Mouse (Mus musculus) neural tube, embryonic 12.5 days (tissue): ENCODE data around the gene Exo1. TPM values are rescaled to one million over a fixed set of nuclear protein-coding genes. Genes with fewer than 3 reads are reported as not detected.
A peak's percentile ranks its signal among the peaks of the same experiment; 100 is the strongest.

ENCODE experiments used
- ATAC-seq: fragments of 200-750 bp; cut with Nextera tagmentation; 2 replicates; pipeline ENCODE4 v1.8.0; 2017; ENCODE audit warnings: low read depth, mild to moderate bottlenecking, moderate TSS enrichment, moderate library complexity; ENCODE audit not compliant: low FRiP score
- H3K27ac ChIP-seq: fragments of 300-500 bp; sonication (generic); 2 replicates; pipeline ENCODE4 v1.5.1; 2016
- H3K27me3 ChIP-seq: fragments of 300-500 bp; sonication (generic); replicated peaks from 2 replicates; pipeline ENCODE4 v1.6.1; 2016; ENCODE audit warnings: mild to moderate bottlenecking
- H3K36me3 ChIP-seq: fragments of 300-500 bp; sonication (generic); 2 replicates; pipeline ENCODE4 v1.6.1; 2016; ENCODE audit warnings: mild to moderate bottlenecking
- H3K4me1 ChIP-seq: fragments of 300-500 bp; sonication (generic); 2 replicates; pipeline ENCODE4 v1.6.1; 2016
- H3K4me2 ChIP-seq: fragments of 300-500 bp; sonication (generic); replicated peaks from 2 replicates; pipeline ENCODE4 v1.6.1; 2016; ENCODE audit warnings: mild to moderate bottlenecking
- H3K4me3 ChIP-seq: fragments of 300-500 bp; sonication (generic); 2 replicates; pipeline ENCODE4 v1.5.1; 2016
- H3K9ac ChIP-seq: fragments of 300-500 bp; sonication (generic); 2 replicates; pipeline ENCODE4 v1.6.1; 2016; ENCODE audit warnings: mild to moderate bottlenecking
- H3K9me3 ChIP-seq: fragments of 300-500 bp; sonication (generic); 2 replicates; pipeline ENCODE4 v1.6.1; 2016; ENCODE audit warnings: mild to moderate bottlenecking
- WGBS: fragments of 180-500 bp; shearing (Covaris S2); methylation state at CpG from one replicate; pipeline ENCODE4 v1.1.7; 2016; 5-methylcytosine and 5-hydroxymethylcytosine counted together
- polyA plus RNA-seq: library from polyadenylated mRNA; unstranded; fragments of >200 nt; fragmentation: Nextera tagmentation; extraction: Ambion mirVana; gene quantifications from 2 replicates; pipeline ENCODE4 v1.2.1, GENCODE M21; 2016

Exo1 gene
- polyA plus RNA-seq, result 47.1 and 52.4 TPM in 2 replicates

GRCm38 (mm10) chr1:175880453-175881296, at the start of gene Exo1:
Gene Exo1 (plus strand): TSS chr1:175880581.
- peak; percentile 97 for ATAC-seq
- Histone ChIP-seq H3K9me3 (no peaks in the 10 kb centered on the region), H3K9ac (peak within 1 kb of the TSS; percentile 72), H3K27me3 (no peaks in the 10 kb centered on the region), H3K4me1 (peaks cover 8% of the 10 kb centered on the region; the same call in 1 of the 2 replicates), H3K4me2 (peak within 1 kb of the TSS; percentile 84), H3K36me3 (peaks cover 16% of the 10 kb centered on the region; the same call in 1 of the 2 replicates), H3K27ac (peak within 1 kb of the TSS; percentile 62; the same call in 1 of the 2 replicates), H3K4me3 (peak within 1 kb of the TSS; percentile 74)
- WGBS, result under 1% methylated on average over 66 of the region's 66 CpGs

- Histone ChIP-seq H3K27me3 (no peaks in the 10 kb centered on the region), H3K36me3 (no peaks in the 10 kb centered on the region), H3K4me2 (no peak overlapping the region), H3K4me3 (no peak overlapping the region), H3K27ac (no peak overlapping the region), H3K9ac (no peak overlapping the region), H3K4me1 (no peaks in the 10 kb centered on the region), H3K9me3 (no peaks in the 10 kb centered on the region)
- whole genome bisulfite sequencing, result 85% methylated on average over 1 of the region's 1 CpGs
- ATAC-seq, result 0 out of 2 replicates have a peak, but pooled peaks have one; percentile 29
Measured at GRCm38 (mm10) chr1:175855515-175855914, 24.9 kb upstream of the Exo1 start.

GRCm38 (mm10) chr1:175867050-175867449, 13.3 kb upstream of the Exo1 start:
- Histone ChIP-seq H3K4me1 (no peaks in the 10 kb centered on the region; the same call in 1 of the 2 replicates), H3K27ac (no peak overlapping the region), H3K9me3 (no peaks in the 10 kb centered on the region), H3K36me3 (no peaks in the 10 kb centered on the region), H3K9ac (no peak overlapping the region), H3K4me2 (no peak overlapping the region), H3K4me3 (no peak overlapping the region), H3K27me3 (no peaks in the 10 kb centered on the region)
- peak; percentile 30; the same call in 1 of the 2 replicates for ATAC-seq
- 41% methylated on average over 1 of the region's 1 CpGs for WGBS

- Histone ChIP-seq H3K4me1 (no peaks in the 10 kb centered on the region; the same call in 1 of the 2 replicates), H3K27ac (no peak overlapping the region), H3K4me2 (no peak overlapping the region), H3K9ac (no peak overlapping the region), H3K36me3 (no peaks in the 10 kb centered on the region), H3K9me3 (no peaks in the 10 kb centered on the region), H3K27me3 (no peaks in the 10 kb centered on the region), H3K4me3 (no peak overlapping the region)
- no peak for ATAC-seq
- 34% methylated on average over 5 of the region's 5 CpGs for WGBS
Measured at GRCm38 (mm10) chr1:175867558-175867957, 12.8 kb upstream of the Exo1 start.

- no peak for ATAC-seq
- WGBS, result 76% methylated on average over 3 of the region's 3 CpGs
Measured at GRCm38 (mm10) chr1:175870716-175871115, 9.7 kb upstream of the Exo1 start.

GRCm38 (mm10) chr1:175872028-175872816, 8.2 kb upstream of the Exo1 start:
- H3K9me3 ChIP-seq, result no peaks in the 10 kb centered on the region
- ATAC-seq, result no peak
- H3K27me3 ChIP-seq, result no peaks in the 10 kb centered on the region
- no peak overlapping the region for H3K27ac ChIP-seq
- no peaks in the 10 kb centered on the region for H3K4me1 ChIP-seq
- no peak overlapping the region for H3K9ac ChIP-seq
- H3K4me2 ChIP-seq, result no peak overlapping the region
- H3K36me3 ChIP-seq, result no peaks in the 10 kb centered on the region
- no peak overlapping the region for H3K4me3 ChIP-seq
- 67% methylated on average over 6 of the region's 6 CpGs for WGBS

More at GRCm38 (mm10) chr1:175870716-175871115, 9.7 kb upstream of the Exo1 start:
- Histone ChIP-seq H3K9ac (no peak overlapping the region), H3K27ac (no peak overlapping the region), H3K4me3 (no peak overlapping the region), H3K9me3 (no peaks in the 10 kb centered on the region), H3K36me3 (no peaks in the 10 kb centered on the region), H3K4me2 (no peak overlapping the region), H3K4me1 (no peaks in the 10 kb centered on the region; the same call in 1 of the 2 replicates), H3K27me3 (no peaks in the 10 kb centered on the region)

- Histone ChIP-seq H3K36me3 (peaks cover 16% of the 10 kb centered on the region; the same call in 1 of the 2 replicates), H3K27me3 (no peaks in the 10 kb centered on the region), H3K9ac (no peak overlapping the region), H3K27ac (no peak overlapping the region), H3K9me3 (no peaks in the 10 kb centered on the region), H3K4me2 (no peak overlapping the region), H3K4me3 (no peak overlapping the region), H3K4me1 (peaks cover 8% of the 10 kb centered on the region; the same call in 1 of the 2 replicates)
- WGBS, result 91% methylated on average over 3 of the region's 3 CpGs
- ATAC-seq, result no peak
Measured at GRCm38 (mm10) chr1:175883398-175883797, 3.0 kb downstream of the Exo1 start.

GRCm38 (mm10) chr1:175893263-175893662, 12.9 kb downstream of the Exo1 start:
- Histone ChIP-seq H3K4me1 (no peaks in the 10 kb centered on the region), H3K9me3 (no peaks in the 10 kb centered on the region), H3K27me3 (no peaks in the 10 kb centered on the region), H3K27ac (no peak overlapping the region), H3K36me3 (peaks cover 23% of the 10 kb centered on the region), H3K4me3 (no peak overlapping the region), H3K9ac (no peak overlapping the region), H3K4me2 (no peak overlapping the region)
- 91% methylated on average over 6 of the region's 6 CpGs for WGBS
- no peak for ATAC-seq

- Histone ChIP-seq H3K4me3 (no peak overlapping the region), H3K27ac (no peak overlapping the region), H3K9me3 (no peaks in the 10 kb centered on the region), H3K4me1 (no peaks in the 10 kb centered on the region), H3K9ac (no peak overlapping the region), H3K36me3 (peaks cover 23% of the 10 kb centered on the region), H3K27me3 (no peaks in the 10 kb centered on the region), H3K4me2 (no peak overlapping the region)
- no peak for ATAC-seq
- 95% methylated on average over 12 of the region's 12 CpGs for WGBS
Measured at GRCm38 (mm10) chr1:175893726-175894125, 13.3 kb downstream of the Exo1 start.

- no peaks in the 10 kb centered on the region for H3K4me1 ChIP-seq
- H3K27me3 ChIP-seq, result no peaks in the 10 kb centered on the region
- H3K4me3 ChIP-seq, result no peak overlapping the region
- peaks cover 19% of the 10 kb centered on the region; the same call in 1 of the 2 replicates for H3K36me3 ChIP-seq
- no peaks in the 10 kb centered on the region for H3K9me3 ChIP-seq
- H3K9ac ChIP-seq, result no peak overlapping the region
- H3K4me2 ChIP-seq, result no peak overlapping the region
- H3K27ac ChIP-seq, result no peak overlapping the region
- WGBS, result 93% methylated on average over 2 of the region's 2 CpGs
- ATAC-seq, result no peak
Measured at GRCm38 (mm10) chr1:175911207-175911606, 30.8 kb downstream of the Exo1 start.

GRCm38 (mm10) chr1:175912038-175912437, 31.7 kb downstream of the Exo1 start:
- no peak for ATAC-seq
- H3K9ac ChIP-seq, result no peak overlapping the region
- no peaks in the 10 kb centered on the region for H3K27me3 ChIP-seq
- no peak overlapping the region for H3K4me3 ChIP-seq
- WGBS, result 93% methylated on average over 3 of the region's 3 CpGs
- H3K27ac ChIP-seq, result no peak overlapping the region
- H3K36me3 ChIP-seq, result peaks cover 17% of the 10 kb centered on the region; the same call in 1 of the 2 replicates
- H3K4me1 ChIP-seq, result no peaks in the 10 kb centered on the region
- H3K4me2 ChIP-seq, result no peak overlapping the region
- no peaks in the 10 kb centered on the region for H3K9me3 ChIP-seq

- Histone ChIP-seq H3K27me3 (no peaks in the 10 kb centered on the region), H3K4me2 (no peak overlapping the region), H3K9me3 (no peaks in the 10 kb centered on the region), H3K4me3 (no peak overlapping the region), H3K4me1 (no peaks in the 10 kb centered on the region), H3K36me3 (peaks cover 7% of the 10 kb centered on the region; the same call in 1 of the 2 replicates), H3K27ac (no peak overlapping the region), H3K9ac (no peak overlapping the region)
- no peak for ATAC-seq
- WGBS, result 65% methylated on average over 5 of the region's 5 CpGs
Measured at GRCm38 (mm10) chr1:175913728-175914303, 33.4 kb downstream of the Exo1 start.
